Comparison of ENCODE assay signal across 18 mouse cellular contexts in genomic region chr4:45404086-45404485, GRCm38 (mm10). TPM values are rescaled to one million over a fixed set of nuclear protein-coding genes. Genes with fewer than 3 reads are reported as not detected.
DNase-seq lines count a peak whose midpoint lies in the region; ATAC-seq and TF ChIP-seq lines count a peak whose summit lies in the region.
"Had no signal": no experiment of that assay in that cellular context is flagged by ENCODE, and none has a peak within 500 bp of the region (broad histone marks: within the 10 kb centered on the region; RNA-seq: fewer than 3 reads in every experiment).

No protein-coding gene starts in this region.

- peak overlapping the region; percentile 36; the same call in 1 of the 2 replicates for H3K9ac ChIP-seq in liver, embryonic 12.5 days
- no peak overlapping the region for H3K9ac ChIP-seq in stomach, postnatal 0 days (ENCODE audit: low read length)
- H3K9ac ChIP-seq: hindbrain, embryonic 15.5 days had no signal

- H3K36me3 ChIP-seq in megakaryocyte, embryonic 14.5 days (replicated peaks; ENCODE audit: low read length), result peaks cover 60% of the 10 kb centered on the region
- H3K36me3 ChIP-seq in liver, embryonic 12.5 days, result peaks cover 66% of the 10 kb centered on the region
- H3K36me3 ChIP-seq in stomach, postnatal 0 days (ENCODE audit: control insufficient read depth, insufficient read depth, low read length), result peaks cover 14% of the 10 kb centered on the region; the same call in 1 of the 2 replicates

- H3K4me3 ChIP-seq in megakaryocyte, embryonic 14.5 days (replicated peaks), result peak overlapping the region; percentile 6
- peak overlapping the region; percentile 31 for H3K4me3 ChIP-seq in liver, embryonic 12.5 days
- no peak overlapping the region for H3K4me3 ChIP-seq in stomach, postnatal 0 days (ENCODE audit: low read depth, low read length)
- H3K4me3 ChIP-seq: forebrain, embryonic 10.5 days; hindbrain, embryonic 15.5 days; midbrain, embryonic 10.5 days had no signal

- no peaks in the 10 kb centered on the region for H3K27me3 ChIP-seq in megakaryocyte, embryonic 14.5 days (replicated peaks)
- no peaks in the 10 kb centered on the region for H3K27me3 ChIP-seq in liver, embryonic 12.5 days (replicated peaks)
- H3K27me3 ChIP-seq in stomach, postnatal 0 days (ENCODE audit: control insufficient read depth, insufficient read depth, low read length), result no peaks in the 10 kb centered on the region
- H3K27me3 ChIP-seq: hindbrain, embryonic 15.5 days had no signal

- peaks cover 64% of the 10 kb centered on the region for H3K4me1 ChIP-seq in megakaryocyte, embryonic 14.5 days
- peaks cover 67% of the 10 kb centered on the region for H3K4me1 ChIP-seq in liver, embryonic 12.5 days
- 0 out of 2 replicates have a peak, but pooled peaks cover 4% of the 10 kb centered on the region for H3K4me1 ChIP-seq in stomach, postnatal 0 days (replicated peaks; ENCODE audit: control insufficient read depth, insufficient read depth)

- peak; percentile 2 for DNase-seq in gastrocnemius, postnatal 25 days
- no peak for DNase-seq in gastrocnemius, adult 8-10 months (ENCODE audit: low spot score in 2 of 2)
- DNase-seq in stomach, postnatal 0 days (ENCODE audit: low spot score), result no peak
- no peak for DNase-seq in left cerebral cortex, adult 11 months (ENCODE audit: low spot score)
- DNase-seq: adrenal gland, postnatal 14 days; cerebellum, adult 18-20 months; cerebellum, postnatal 25 days; embryo, embryonic 11 days; heart, postnatal 4 days; kidney, adult 11 months; layer of hippocampus, postnatal 36 days; right cerebral cortex, postnatal 25 days had no signal

- TF ChIP-seq CTCF in stomach, postnatal 0 days (IDR thresholded peaks at IDR 0.05; ENCODE audit: low read depth), result no peak

- peak overlapping the region; percentile 57 for H3K4me2 ChIP-seq in liver, embryonic 12.5 days
- no peak overlapping the region for H3K4me2 ChIP-seq in stomach, postnatal 0 days (replicated peaks; ENCODE audit: low read depth)
- H3K4me2 ChIP-seq: hindbrain, embryonic 15.5 days had no signal

- ATAC-seq in megakaryocyte, adult 5-6 weeks (ENCODE audit: poor library complexity, severe bottlenecking), result no peak
- no peak for ATAC-seq in liver, embryonic 12.5 days
- ATAC-seq in stomach, postnatal 0 days (ENCODE audit: low FRiP score, low TSS enrichment), result no peak

- H3K9me3 ChIP-seq in megakaryocyte, embryonic 14.5 days, result no peaks in the 10 kb centered on the region
- H3K9me3 ChIP-seq in liver, embryonic 12.5 days (replicated peaks), result no peaks in the 10 kb centered on the region
- H3K9me3 ChIP-seq in stomach, postnatal 0 days (ENCODE audit: control insufficient read depth, low read length), result no peaks in the 10 kb centered on the region
- H3K9me3 ChIP-seq: forebrain, embryonic 10.5 days; hindbrain, embryonic 15.5 days; midbrain, embryonic 10.5 days had no signal

- peak overlapping the region; percentile 93 for H3K27ac ChIP-seq in liver, embryonic 12.5 days
- H3K27ac ChIP-seq in stomach, postnatal 0 days (replicated peaks), result peak overlapping the region; percentile 59
- H3K27ac ChIP-seq: forebrain, embryonic 10.5 days; hindbrain, embryonic 15.5 days; midbrain, embryonic 10.5 days had no signal

- no peak for TF ChIP-seq EP300 in stomach, postnatal 0 days (optimal IDR thresholded peaks at IDR 0.05)

- 91% methylated on average over 7 of the region's 7 CpGs for WGBS in liver, embryonic 12.5 days (ENCODE audit: insufficient replicate concordance)
- 95% methylated on average over 7 of the region's 7 CpGs for WGBS in stomach, postnatal 0 days

RNA-seq across cellular contexts. Expression of gene Slc25a51, which starts 4.5 kb away (rescaled TPM):
- total RNA-seq in gastrocnemius, postnatal 25 days (2021), result 10 to 100 TPM; 74.9 to 77.3 TPM
- total RNA-seq in gastrocnemius, adult 8-10 months (2022), result 100 to 1,000 TPM in 2 of 4 experiments, 10 to 100 TPM in 2; 95.3 to 112 (median 98.9) TPM
- polyA plus RNA-seq in megakaryocyte, embryonic 14.5 days (2012; ENCODE audit: insufficient read depth, low replicate concordance), result 8.3 and 8.6 TPM in 2 replicates
- 29.2 and 29.3 TPM in 2 replicates for total RNA-seq in megakaryocyte, adult 5-6 weeks (2015)
- total RNA-seq in megakaryocyte, adult 5-6 weeks (2017), result 21.5 and 26.1 TPM in 2 replicates
- 81.0 and 81.3 TPM in 2 replicates for polyA plus RNA-seq in liver, embryonic 12.5 days (2016; fragmentation: Nextera tagmentation; extraction: Ambion mirVana)
- polyA plus RNA-seq in stomach, postnatal 0 days (2015; fragmentation: Nextera tagmentation; extraction: Ambion mirVana), result 39.9 and 40.5 TPM in 2 replicates
